Mouse (Mus musculus) thymus, adult 2 months (tissue): ENCODE measurements around the gene Slc7a7. TPM values are rescaled to one million over a fixed set of nuclear protein-coding genes. Genes with fewer than 3 reads are reported as not detected.
A peak's percentile ranks its signal among the peaks of the same experiment; 100 is the strongest.

Experiments used
- DNase-seq: peaks from one replicate; pipeline ENCODE4 v3.0.0; 2021
- H3K27ac ChIP-seq: fragments of 200-500 bp; 2 replicates; pipeline ENCODE4 v1.5.1; 2012; ENCODE audit warnings: low read length, control low read depth; ENCODE audit not compliant: control insufficient read depth, insufficient read depth
- H3K27me3 ChIP-seq: fragments of 200-500 bp; 2 replicates; pipeline ENCODE4 v1.6.1; 2012; ENCODE audit warnings: mild to moderate bottlenecking, low read length, moderate library complexity, mixed read lengths; ENCODE audit not compliant: control insufficient read depth, insufficient read depth
- H3K36me3 ChIP-seq: fragments of 200-500 bp; 2 replicates; pipeline ENCODE4 v1.6.1; 2012; ENCODE audit warnings: mild to moderate bottlenecking, low read length, moderate library complexity; ENCODE audit not compliant: control insufficient read depth, insufficient read depth
- H3K4me1 ChIP-seq: fragments of 200-500 bp; replicated peaks from 2 replicates; pipeline ENCODE4 v1.6.1; 2012; ENCODE audit warnings: low read length; ENCODE audit not compliant: control insufficient read depth, insufficient read depth
- H3K4me3 ChIP-seq: fragments of 200-500 bp; 2 replicates; pipeline ENCODE4 v1.5.1; 2012; ENCODE audit warnings: mild to moderate bottlenecking, low read length, control low read depth, moderate library complexity; ENCODE audit not compliant: control insufficient read depth, insufficient read depth
- CTCF ChIP-seq: fragments of 200-500 bp; IDR thresholded peaks from 2 replicates; pipeline ENCODE4 v1.5.1; 2012; ENCODE audit warnings: mild to moderate bottlenecking, control low read depth, low read length, moderate library complexity, borderline replicate concordance; ENCODE audit not compliant: control insufficient read depth, poor library complexity, insufficient read depth; ENCODE audit errors: extremely low read depth
- POLR2A ChIP-seq: fragments of 200-500 bp; IDR thresholded peaks from 2 replicates; pipeline ENCODE4 v1.6.1; 2012; ENCODE audit warnings: mild to moderate bottlenecking, low read length, control low read depth, moderate library complexity; ENCODE audit not compliant: control insufficient read depth, poor library complexity, insufficient read depth; ENCODE audit errors: extremely low read depth
- WGBS: fragments of 180-500 bp; shearing (Covaris S2); methylation state at CpG from one replicate; pipeline ENCODE4 v1.1.7; 2018; 5-methylcytosine and 5-hydroxymethylcytosine counted together
- polyA plus RNA-seq: library from polyadenylated mRNA; depleted of rRNA; stranded (reverse); fragments of >200 nt; gene quantifications from 2 replicates; pipeline ENCODE4 v1.2.3, GENCODE M21; 2012

The Slc7a7 gene
- polyA plus RNA-seq, 1 experiment = 29.3 TPM

DNA sequence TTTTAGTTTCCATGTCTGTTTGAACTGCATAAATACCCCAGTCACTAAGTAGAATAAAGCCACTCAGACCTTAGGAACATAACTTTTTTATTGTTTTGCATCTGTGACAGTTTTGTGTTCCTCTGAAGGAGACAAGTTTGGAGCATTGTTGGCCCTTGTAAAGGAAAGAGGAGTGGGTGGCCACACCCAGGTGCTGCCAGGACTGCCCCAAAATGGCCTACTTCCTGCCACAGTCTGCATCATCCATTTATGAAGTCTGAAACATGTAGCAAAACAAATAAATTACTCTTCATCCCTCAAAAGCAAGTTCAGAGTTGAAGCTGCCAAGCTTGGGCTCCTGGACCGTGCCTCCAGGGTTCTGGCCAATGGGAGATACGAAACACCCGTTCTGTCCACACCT lies 48.2 kb downstream of the Slc7a7 start:
- Histone ChIP-seq H3K27me3 (no peaks in the 10 kb centered on the region; the same call in 1 of the 2 replicates), H3K4me3 (no peak overlapping the region), H3K27ac (no peak overlapping the region), H3K36me3 (peaks cover 46% of the 10 kb centered on the region), H3K4me1 (no peaks in the 10 kb centered on the region)
- TF ChIP-seq POLR2A (no peak), CTCF (no peak)
- DNase-seq = no peak
- 100% methylated on average over 3 of the region's 3 CpGs for WGBS

GRCm38 (mm10) chr14:54367429-54368060 lies 50.0 kb downstream of the Slc7a7 start:
- TF ChIP-seq POLR2A = no peak
- TF ChIP-seq CTCF = no peak
- H3K4me3 ChIP-seq = no peak overlapping the region
- H3K36me3 ChIP-seq = peaks cover 56% of the 10 kb centered on the region
- peaks cover under 1% of the 10 kb centered on the region; the same call in 1 of the 2 replicates for H3K4me1 ChIP-seq
- 96% methylated on average over 18 of the region's 18 CpGs for WGBS
- no peaks in the 10 kb centered on the region; the same call in 1 of the 2 replicates for H3K27me3 ChIP-seq
- no peak overlapping the region for H3K27ac ChIP-seq
- DNase-seq = no peak

GRCm38 (mm10) chr14:54366581-54366980 lies 51.0 kb downstream of the Slc7a7 start:
- no peak for TF ChIP-seq CTCF
- TF ChIP-seq POLR2A = no peak
- H3K27me3 ChIP-seq = no peaks in the 10 kb centered on the region; the same call in 1 of the 2 replicates
- peaks cover 7% of the 10 kb centered on the region; the same call in 1 of the 2 replicates for H3K4me1 ChIP-seq
- no peak overlapping the region for H3K27ac ChIP-seq
- DNase-seq = no peak
- peaks cover 56% of the 10 kb centered on the region for H3K36me3 ChIP-seq
- no peak overlapping the region for H3K4me3 ChIP-seq
- 93% methylated on average over 10 of the region's 10 CpGs for WGBS

DNA sequence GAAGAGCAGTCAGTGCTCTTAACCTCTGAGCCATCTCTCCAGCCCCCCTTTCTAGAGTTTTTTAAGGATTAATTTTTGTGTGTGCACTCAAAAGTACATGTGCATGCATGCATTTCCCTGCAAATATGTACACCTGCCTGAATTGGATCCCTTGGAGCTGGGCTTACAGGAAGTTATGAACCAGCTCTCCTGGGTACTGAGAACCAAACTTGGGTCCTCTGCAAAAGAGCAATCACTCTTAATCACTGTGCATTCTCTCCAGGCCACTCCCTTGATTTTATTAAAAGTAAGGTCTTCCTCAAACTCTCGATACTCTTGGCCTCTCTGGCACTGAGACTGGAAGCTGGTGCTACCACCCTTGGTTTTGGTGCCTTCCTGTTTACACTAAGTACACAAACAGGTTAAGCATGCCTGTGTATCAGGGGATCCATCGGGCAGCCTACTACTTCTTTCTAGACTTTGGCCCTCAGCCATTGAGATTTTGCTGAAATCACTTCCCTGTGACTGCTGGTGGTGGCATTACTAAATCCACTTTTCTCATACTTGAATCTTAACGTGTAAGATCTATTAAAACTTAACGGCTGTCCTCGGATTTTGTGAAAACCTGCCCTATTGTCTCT lies 52.4 kb downstream of the Slc7a7 start:
- no peak overlapping the region for H3K27ac ChIP-seq
- H3K36me3 ChIP-seq = peaks cover 50% of the 10 kb centered on the region
- no peak for DNase-seq
- no peaks in the 10 kb centered on the region; the same call in 1 of the 2 replicates for H3K27me3 ChIP-seq
- no peak overlapping the region for H3K4me3 ChIP-seq
- H3K4me1 ChIP-seq = peaks cover 8% of the 10 kb centered on the region; the same call in 1 of the 2 replicates
- WGBS = 93% methylated on average over 5 of the region's 5 CpGs
- TF ChIP-seq CTCF (no peak), POLR2A (no peak)

GRCm38 (mm10) chr14:54363156-54363555 lies 54.4 kb downstream of the Slc7a7 start:
- no peak for TF ChIP-seq POLR2A
- no peak for TF ChIP-seq CTCF
- H3K4me1 ChIP-seq = peaks cover 8% of the 10 kb centered on the region; the same call in 1 of the 2 replicates
- WGBS = 96% methylated on average over 8 of the region's 8 CpGs

DNA sequence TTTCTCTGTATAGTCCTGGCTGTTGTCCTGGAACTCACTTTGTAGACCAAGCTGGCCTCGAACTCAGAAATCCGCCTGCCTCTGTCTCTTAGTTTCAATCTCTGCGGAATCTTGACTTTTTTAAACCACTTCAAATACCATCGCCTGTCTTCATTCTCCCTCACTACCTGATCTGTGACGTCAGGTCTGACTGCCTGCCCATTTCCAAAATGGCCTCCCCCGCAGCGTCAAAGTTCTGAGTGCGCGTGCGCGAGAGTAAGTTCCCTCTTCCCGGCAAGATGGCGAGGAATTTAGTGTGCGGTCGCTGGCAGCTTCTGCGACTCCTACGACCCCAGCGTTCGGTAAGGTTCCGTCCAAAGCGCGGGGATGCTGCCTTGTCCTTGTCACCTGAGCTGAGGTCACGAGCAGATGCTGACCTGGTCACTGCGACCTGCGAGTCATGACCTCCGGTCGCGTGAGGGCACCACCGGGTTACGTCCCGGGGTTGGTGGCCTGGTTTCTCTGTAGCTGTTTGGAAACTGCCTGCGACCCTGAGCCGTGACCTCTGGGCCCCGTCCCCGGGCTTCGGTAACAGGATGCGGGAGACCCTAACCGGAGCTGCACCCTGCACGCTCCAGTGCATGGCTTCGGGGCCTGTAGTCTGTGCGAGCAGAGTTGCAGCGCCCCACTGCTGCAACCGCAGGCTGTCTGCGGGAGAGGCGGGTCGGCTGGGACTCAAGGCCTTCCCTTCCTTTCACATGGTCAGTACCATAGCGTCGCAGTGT lies 56.8 kb downstream of the Slc7a7 start, which contains the start of gene Oxa1l:
Oxa1l (plus strand) TSS at position 258 of the 764 bp plus-strand sequence.
- under 1% methylated on average over 48 of the region's 48 CpGs for WGBS
- TF ChIP-seq POLR2A (peak; percentile 54; the same call in 1 of the 2 replicates), CTCF (0 out of 2 replicates have a peak, but pooled peaks have one; percentile 16)
- H3K27me3 ChIP-seq = no peaks in the 10 kb centered on the region

More at GRCm38 (mm10) chr14:54363156-54363555, 54.4 kb downstream of the Slc7a7 start:
- Histone ChIP-seq H3K27ac (no peak overlapping the region), H3K36me3 (peaks cover 30% of the 10 kb centered on the region), H3K4me3 (no peak overlapping the region), H3K27me3 (no peaks in the 10 kb centered on the region)
- no peak for DNase-seq

More for the DNA sequence above, 56.8 kb downstream of the Slc7a7 start, which contains the start of gene Oxa1l:
- Histone ChIP-seq H3K4me3 (peak within 1 kb of the TSS; percentile 80), H3K36me3 (peaks cover 10% of the 10 kb centered on the region; the same call in 1 of the 2 replicates), H3K4me1 (peaks cover 8% of the 10 kb centered on the region; the same call in 1 of the 2 replicates), H3K27ac (peak within 1 kb of the TSS; percentile 35; the same call in 1 of the 2 replicates)
- peak; percentile 97 for DNase-seq
